Mouse (Mus musculus) heart, postnatal 36 days (tissue): Measurements from ENCODE around the gene Fer. TPM values are rescaled to one million over a fixed set of nuclear protein-coding genes. Genes with fewer than 3 reads are reported as not detected.

Experiments used
- DNase-seq, 2 experiments: peaks; one replicate each; pipeline ENCODE4 v3.0.0; 2021 to 2022
- intact Hi-C: fragments of 180-260 bp; cut with DNase I; formaldehyde crosslinking; loops from one replicate; pipeline ENCODE4 v1.15.1; 2025
- total RNA-seq, 2 experiments: library from RNA; stranded (reverse); gene quantifications; 2 replicates each; pipeline ENCODE4 v1.2.3; 2021

Gene Fer
- total RNA-seq, 2 experiments from 2014 or later: 17.8 to 19.2 TPM

DNA sequence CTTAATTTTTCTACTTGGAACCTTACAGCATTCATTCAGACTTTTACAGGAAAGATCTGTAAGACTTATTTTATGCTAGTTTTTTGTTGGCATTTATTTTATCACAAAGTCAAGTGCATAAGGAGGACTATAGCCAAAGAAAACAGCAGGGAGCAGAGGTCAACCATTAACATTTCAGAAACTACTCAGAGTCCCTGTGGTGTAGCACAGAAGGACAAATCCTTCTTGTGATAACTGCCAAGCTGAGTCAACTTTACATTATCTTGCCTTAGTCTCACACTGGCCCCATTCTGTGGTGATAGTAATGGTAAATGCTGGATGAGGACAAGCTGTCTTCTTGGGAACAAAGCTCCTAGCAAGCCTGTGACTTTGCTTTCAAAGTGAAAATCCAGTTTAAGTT, 197.7 kb downstream of the Fer start:
- DNase-seq: no peak

DNA sequence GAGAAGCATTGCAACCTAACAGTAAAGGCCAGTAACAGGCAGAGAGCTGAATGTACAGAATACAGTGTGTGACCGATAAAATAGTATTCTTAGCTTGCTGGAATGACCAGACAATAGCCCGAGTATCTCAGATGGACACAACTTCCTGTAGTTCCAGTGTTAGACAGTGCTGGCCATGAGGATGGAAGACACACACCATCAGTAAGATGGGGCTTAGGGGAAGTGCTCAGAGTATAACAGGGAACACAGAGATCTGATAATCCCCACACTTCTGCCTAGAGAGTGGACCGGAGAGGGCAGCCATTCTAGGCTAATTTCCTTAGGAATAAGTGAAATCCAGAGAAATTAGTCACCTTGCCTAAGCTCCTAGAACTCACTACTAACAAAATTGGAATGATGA, 202.4 kb downstream of the Fer start:
- intact Hi-C loops: no loop called here
- no peak for DNase-seq

More for the DNA sequence above, 197.7 kb downstream of the Fer start:
- intact Hi-C loops: no loop called here

DNA sequence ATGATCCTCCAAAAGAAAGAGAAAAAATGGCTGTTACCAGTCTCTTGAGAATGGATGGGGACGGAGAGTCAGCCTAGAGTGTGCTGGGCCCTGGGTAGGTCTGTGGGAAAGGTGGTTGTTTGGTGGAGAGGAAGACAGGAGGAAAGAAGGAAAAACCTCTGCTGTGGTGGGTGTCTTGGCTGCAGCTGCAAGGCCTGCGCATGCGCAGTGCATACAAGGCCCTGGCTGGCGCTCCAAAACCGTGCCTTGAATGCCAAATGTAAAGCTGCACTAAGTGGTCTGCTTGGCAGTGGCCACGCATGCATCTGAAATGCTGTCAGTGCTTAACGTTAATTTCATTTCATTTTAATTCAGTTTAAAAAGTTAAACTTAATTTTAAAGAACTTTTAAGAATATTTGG, 214.5 kb downstream of the Fer start:
- no peak for DNase-seq

DNA sequence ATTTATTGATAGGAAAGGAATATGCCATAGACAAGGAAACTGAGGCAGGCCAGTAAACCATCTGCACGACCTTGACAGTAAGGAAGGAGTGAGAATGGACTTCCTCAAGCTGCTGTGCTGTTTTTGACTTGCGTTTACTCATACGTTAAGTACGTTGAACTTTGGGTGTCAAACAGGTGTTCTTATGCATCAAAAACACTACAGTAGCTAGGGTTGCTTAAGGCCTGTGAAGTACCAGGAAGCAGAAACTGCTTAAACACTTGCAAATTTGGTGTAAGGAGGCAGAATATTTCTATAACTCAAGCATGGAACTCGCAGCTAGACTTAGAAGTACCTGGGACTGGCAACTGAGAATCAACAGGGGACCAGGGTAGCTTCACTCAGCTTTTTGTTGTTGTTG, 221.9 kb downstream of the Fer start:
- no peak for DNase-seq
- intact Hi-C loops: no loop called here

More for the DNA sequence above, 214.5 kb downstream of the Fer start:
- intact Hi-C loops: no loop called here

DNA sequence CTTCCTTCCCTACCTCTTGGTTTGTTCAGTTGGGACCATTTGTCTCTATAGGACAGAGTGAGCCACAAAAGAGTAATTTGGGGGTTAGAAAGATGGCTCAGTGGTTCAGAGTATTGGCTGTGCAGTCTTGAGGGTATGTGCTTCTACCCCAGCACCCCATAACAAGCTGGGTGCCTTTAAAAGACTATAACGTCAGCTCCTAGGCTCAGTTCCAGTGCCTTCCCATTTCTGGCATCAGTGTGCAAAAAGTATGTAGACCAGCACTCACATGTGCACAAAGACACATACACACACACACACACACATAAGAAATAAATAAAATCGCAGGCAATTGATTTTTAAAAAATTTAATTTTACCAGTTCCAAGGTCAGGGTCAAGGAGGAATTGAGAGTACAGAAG, 222.6 kb downstream of the Fer start:
- intact Hi-C loops: no loop called here
- DNase-seq: no peak

DNA sequence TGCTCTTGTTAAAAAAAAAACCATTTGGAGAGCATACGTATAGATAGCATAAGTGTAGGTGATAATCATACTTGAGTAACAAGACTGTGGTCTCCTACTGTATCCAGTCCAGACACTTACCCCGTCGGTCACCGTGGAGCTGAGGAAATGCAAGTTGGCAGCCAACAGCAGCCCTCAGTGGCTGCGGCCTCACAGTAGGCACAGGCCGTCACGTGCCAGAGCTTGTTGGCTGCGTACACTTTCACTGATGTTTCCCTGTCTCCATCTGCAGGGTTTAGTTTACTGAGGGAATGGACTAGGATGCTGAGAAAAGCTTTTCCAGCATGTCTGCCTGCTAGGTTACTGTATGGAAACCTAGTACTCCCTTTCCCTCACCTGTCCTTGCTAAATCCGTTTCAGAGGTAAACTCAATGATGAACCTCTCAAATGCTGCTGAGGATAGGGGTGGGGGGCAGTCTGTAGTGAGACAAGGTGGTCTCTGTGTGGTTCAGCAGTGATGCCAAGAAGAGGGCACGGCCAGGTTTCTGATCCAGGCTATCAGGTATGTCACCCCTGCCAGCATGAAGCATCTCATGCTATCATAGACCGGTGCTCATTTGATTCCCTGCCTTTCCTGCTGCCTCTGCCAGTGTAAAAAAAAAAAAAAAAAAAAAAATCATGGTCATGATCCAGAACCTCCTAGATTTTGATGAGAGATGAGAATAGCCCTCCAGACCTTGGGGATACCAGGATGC, 224.2 kb downstream of the Fer start:
- DNase-seq: no peak
- intact Hi-C loops: no loop called here

DNA sequence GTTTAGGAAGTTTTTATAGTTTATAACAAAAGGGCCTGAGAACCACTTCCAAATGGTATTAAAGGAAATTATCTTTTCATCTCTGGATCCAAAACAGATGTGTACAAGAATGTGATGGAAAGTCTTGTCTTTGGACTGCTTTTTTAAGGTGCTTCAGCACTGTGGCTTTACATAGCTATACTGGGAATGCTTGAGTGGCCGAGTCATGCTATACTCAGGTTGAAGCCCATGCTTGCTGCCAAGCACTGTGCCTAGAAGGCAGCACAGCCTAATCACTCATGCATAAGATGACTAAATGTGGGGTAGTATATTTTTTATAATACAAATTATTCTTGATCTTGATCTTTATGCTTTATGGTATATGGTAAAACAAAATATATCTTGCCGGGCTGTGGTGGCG, 225.0 kb downstream of the Fer start:
- intact Hi-C loops: no loop called here

DNA sequence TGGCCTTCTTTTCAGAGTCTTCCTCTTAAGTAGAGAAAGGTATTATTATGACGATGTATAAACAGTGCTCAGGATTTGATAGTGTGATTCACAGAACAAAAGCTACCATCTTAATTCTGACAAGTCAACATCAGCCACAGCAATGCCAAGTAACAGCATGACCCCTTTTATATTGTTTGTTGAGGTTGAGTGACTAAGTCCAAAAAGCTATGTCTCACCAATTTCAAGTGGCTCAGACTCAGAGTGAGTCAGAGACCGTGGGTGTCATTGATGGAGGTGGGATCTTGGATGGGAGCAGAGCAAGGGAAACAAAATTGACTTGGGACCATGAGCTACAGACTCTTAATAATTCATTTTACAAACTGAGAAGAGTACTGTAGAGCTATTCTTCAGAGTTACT, 230.9 kb downstream of the Fer start:
- no peak for DNase-seq
- intact Hi-C loops: no loop called here

More for the DNA sequence above, 225.0 kb downstream of the Fer start:
- no peak for DNase-seq

DNA sequence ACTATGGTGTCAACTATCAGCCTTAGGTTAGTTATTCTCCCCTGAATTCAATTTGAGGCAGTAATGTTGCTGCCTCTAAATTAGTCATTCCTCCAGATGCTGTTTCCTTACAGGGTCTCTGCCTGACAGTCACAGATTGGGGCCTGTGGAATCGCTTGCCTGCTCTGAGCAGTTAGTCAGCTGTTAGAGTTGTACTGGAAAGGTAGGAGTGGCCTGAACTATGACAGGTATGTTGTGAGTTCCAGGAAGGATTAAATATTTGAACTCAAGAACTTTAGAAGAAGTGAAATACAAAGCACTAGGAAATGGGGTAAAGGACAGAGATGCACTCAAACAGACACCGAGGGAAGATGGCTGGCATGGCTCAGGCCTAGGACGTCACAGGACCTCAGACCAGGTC, 233.9 kb downstream of the Fer start:
- DNase-seq: no peak
- intact Hi-C loops: no loop called here

DNA sequence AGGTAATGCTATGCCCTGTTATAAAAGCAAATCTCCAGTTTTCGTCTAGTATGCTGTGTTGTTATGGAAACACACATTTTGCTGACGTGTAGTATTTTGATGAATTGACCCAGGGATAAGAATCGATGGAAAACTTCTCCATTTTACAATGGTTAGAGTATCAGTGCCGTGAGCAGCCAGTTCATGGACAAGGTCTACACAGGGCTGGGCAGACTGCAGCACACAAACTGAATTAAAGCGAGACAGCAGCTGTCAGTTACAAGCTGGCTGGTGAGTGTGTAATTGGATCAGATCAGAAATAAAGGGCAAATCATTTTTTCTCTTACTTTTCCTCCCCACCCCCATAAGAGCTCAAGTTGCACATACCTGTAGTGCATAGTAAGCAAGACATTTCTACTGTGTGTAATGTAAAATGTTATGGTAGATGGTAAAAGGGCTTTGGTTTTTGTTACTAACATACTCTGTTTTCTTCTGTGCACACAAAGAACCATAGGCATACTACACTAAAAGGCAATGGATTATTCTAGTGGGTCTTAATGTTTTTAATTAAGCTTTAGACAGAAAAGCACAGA, 235.0 kb downstream of the Fer start:
- intact Hi-C loops: no loop called here
- no peak for DNase-seq

DNA sequence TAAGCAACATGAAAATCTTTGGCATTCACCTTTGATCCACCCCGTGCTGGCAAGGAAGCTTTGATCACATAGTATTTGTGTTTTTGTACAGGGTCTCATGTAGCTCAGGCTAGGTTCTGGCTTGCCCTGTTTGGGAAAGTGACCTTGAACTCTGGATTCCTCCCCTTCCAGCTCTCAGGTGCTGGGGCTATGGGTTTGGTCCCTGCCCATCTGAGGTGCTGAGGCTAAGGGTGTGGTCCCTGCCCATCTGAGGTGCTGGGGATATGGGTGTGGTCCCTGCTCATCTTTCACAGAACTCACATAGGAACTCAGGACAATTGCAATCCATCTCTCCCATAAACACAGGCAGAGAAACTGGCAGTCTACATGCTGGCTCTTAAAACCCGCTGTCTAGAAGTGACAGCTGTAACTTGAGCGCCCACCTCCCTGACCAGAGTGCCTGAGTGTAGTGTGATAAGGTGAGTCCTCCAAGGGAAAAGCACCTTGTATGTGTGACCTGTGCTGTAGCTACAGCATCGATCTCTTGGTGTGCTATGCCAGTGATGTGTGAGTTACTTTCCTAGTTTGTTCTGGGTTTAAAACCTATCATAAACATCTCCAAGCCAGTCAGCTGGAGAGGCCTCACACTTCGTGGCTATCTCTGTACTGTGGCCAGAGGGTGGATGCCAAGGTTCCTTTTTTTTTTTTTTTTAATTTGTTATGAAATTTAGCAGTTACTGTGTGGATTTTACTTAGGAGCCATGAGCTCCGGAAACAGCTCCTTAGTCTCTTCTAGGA, 236.7 kb downstream of the Fer start:
- intact Hi-C loops: no loop called here
- DNase-seq: peak in 1 of 2 experiments; percentile 34

DNA sequence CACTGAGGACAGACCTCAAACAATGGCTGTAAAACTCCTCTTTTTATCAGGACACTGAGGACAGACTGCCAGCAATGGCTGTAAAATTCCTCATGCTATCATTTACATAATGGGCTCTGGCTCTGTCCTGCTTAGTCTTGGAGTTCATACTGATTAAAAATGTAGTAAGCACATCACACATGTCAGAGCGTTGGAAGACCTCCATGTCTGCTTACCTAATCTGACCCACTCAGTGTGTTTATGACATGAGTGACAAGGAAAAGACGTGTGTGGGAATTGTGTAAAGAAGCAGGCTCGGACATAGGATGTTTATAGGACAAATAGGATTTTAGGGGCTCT, 237.3 kb downstream of the Fer start:
- DNase-seq: peak; percentile 25 to 33
- intact Hi-C loops: no loop called here

DNA sequence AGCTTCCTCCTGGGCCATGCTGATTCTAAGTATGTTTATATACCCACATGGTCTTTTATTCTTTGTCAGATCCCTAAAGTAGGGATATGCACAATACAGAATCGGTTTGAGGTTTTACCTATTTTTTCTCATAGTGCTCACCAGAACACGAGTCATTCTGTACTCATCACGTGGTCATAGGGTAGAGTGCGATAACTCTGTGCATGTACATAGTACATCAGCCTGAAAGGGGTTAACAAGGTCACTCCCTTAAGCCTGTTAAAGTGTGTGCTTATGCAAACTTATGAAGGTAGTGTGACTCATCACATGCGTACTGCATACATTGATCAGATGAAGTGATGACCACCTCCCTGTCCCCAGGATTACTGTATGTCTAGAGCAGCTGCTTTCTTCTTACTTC, 245.9 kb downstream of the Fer start:
- no peak for DNase-seq
- intact Hi-C loops: no loop called here

DNA sequence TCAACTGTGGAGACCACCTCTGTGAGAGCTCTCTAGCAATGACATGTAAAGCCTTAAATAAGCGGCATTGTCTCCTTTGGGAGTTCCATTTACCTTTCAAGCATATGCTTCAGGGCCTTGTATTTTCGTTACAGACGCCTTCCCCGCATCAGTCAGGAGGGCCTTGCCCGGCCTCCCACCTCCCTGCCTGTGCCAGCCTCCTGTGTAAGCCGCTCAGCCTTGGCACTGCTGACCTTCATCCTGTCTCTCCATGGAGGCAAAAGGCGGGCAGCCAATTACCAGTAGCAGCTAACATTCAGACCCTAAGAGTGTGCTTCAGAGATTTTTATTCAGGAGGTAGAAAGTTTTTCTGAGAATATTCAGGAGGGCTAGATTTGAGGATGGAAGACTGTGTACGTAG, 247.0 kb downstream of the Fer start:
- no peak for DNase-seq
- intact Hi-C loops: no loop called here

DNA sequence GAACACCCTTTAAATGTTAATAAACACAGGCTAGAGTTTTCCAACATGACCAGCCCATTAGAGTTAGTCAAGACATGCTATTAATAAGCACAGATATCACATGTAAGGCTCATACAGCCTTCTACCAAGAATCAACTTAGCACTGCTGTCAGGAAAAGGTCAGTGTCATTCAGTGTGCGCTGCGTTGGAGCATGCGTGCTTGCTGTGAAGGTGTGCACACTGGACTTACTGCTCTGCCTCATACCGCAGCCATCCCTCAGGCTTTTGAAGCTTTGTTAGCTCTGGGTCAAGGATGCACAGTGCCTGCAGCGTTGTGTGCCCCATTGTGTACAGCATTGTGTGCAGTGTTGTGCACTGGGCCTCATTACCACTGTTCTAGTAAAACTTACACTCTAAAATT, 250.8 kb downstream of the Fer start:
- intact Hi-C loops: no loop called here
- no peak for DNase-seq

DNA sequence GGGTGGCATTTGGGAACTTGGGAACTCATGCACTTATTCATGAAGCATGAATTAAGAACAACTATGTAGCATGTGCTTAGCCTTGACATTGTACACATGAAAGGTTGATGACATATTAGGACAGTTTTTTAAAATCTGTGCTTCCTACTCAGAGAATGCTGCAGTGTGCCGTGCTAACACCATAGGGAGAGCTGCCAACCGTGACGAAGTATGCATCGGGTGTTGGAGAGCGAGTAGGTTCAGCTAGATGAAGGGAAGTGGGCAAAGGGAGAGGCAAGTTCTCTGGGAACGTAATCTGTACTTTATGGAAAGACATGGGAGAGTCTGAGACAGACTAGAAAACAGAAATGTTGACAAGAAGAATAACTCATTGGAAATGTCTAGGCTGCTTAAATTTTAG, 253.9 kb downstream of the Fer start:
- intact Hi-C loops: no loop called here
- no peak for DNase-seq

DNA sequence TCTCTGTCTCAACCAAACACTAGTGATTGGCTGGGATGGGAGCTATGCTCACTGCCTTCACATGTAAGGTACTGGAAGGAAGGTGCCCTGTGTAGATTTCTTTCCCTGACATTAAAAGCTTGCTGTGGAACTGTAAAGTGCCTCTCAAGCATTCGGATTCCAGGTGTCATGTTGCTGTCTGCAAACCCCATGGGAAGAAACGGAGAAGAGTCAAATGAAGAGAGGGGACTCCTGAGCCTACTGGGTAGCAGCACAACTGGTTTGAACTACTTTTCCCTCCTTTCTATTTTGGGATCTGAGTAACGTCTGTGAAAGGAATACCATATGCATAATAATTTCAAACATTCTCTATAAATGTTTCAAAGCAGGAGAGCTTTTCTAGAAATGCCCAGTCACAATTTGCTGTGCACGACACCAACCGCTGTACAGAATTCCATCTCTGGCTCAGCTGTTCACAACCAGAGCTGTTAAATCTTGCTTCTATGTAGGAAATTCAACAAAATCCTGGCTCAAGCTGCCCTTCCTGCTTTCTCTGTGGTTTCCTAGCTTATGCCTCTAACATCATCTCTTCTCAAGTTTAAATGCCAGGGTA, 256.9 kb downstream of the Fer start:
- intact Hi-C loops: no loop called here
- no peak for DNase-seq

DNA sequence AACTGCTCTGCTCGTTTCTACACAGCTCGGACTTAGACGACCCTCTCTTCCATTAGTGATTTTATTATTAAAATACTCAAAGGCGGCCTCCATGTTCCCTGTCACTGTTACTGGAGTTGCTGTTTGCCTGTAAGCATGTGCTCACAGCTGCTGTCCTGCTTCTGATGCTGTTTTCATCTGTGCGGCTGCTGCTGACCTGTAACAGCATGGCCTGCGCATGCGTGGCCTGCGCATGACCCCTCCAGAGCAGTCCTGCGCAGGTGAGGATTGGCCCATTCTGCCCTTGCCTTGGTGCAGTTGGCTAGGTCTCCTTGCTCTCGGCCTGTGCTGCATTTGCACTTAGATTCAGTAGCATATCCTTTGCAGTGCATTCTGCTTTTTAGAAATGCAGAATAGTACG, 259.7 kb downstream of the Fer start:
- no peak for DNase-seq
- intact Hi-C loops: no loop called here

DNA sequence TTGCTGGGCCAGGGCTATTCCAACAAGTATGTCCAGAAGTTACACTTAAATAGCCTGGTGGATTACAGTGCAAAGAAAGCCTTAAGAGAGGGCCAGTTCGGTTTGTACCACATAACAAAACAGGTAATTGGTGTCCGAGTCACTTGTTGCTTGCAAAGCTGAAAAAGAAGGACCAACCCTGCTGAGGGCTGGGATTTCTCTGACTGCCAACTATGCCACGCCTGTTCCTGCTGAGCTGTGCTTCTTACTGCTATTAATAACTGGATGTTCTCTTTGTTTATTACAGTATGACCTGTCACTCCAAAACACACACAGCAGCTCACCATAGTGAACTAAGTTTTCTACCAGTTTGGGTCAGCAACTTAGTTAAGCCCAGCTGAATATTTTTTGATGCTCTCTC, 260.9 kb downstream of the Fer start:
- peak; percentile 23 to 36 for DNase-seq
- intact Hi-C loops: no loop called here

DNA sequence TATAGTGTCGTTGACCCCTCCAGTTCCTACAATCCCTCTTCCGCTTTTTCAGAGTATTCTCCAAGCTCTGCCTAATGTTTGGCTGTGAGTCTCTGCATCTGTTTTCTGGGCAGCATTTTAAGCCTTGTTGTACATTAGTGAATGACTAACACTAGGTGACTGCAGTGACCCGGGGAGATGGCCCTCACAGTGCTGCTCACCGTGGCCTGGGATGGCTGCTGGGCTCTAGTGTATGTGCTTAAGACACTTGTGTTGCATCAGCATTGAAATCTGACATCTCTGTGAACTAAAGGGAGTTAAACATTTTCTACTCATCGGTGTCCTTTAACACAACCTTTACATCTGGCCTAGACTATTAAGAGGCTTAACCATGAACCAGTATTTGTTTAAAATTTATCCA, 264.0 kb downstream of the Fer start:
- intact Hi-C loops: no loop called here

DNA sequence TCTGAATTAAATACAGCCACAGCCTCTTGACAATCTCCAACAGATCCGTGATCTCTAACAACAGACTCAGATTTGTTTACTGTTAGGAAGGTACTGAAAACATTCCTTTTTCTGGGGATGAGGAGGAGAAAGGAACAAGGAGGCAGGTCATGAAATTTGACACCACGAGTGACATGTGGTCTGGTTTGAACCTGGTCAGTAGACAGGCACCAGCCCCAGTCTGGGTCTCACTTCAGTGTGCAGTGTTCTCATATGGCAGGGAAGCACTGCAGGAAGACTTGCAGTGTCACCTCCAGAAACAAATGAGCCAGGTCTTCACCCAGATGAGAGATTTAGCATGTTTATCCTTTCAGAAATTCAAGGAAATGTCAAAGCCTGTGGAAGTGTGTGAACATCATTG, 266.9 kb downstream of the Fer start:
- intact Hi-C loops: loop anchor here (5.0 kb wide), 1 partner anchor 203 kb away; the partner anchor contains the start of gene Pja2

More for the DNA sequence above, 264.0 kb downstream of the Fer start:
- DNase-seq: no peak

More for the DNA sequence above, 266.9 kb downstream of the Fer start:
- no peak for DNase-seq
